In genomic region chr8:117454516-117455116, GRCm38 (mm10) we compare ENCODE assay signal across 13 mouse cellular contexts. TPM values are rescaled to one million over a fixed set of nuclear protein-coding genes. Genes with fewer than 3 reads are reported as not detected.
DNase-seq lines count a peak whose midpoint lies in the region; ATAC-seq and TF ChIP-seq lines count a peak whose summit lies in the region.
"Had no signal": no experiment of that assay in that cellular context is flagged by ENCODE, and none has a peak within 500 bp of the region (broad histone marks: within the 10 kb centered on the region; RNA-seq: fewer than 3 reads in every experiment).

No protein-coding gene starts in this region.

- no peak overlapping the region for H3ac ChIP-seq in myocyte (ENCODE audit: control insufficient read depth, insufficient read length)

- H3K9ac ChIP-seq in heart, embryonic 12.5 days, result no peak overlapping the region
- no peak overlapping the region for H3K9ac ChIP-seq in midbrain, embryonic 15.5 days
- H3K9ac ChIP-seq: lung, embryonic 14.5 days had no signal

- WGBS in heart, embryonic 12.5 days, result 89% methylated on average over 14 of the region's 14 CpGs
- WGBS in midbrain, embryonic 15.5 days, result 87% methylated on average over 14 of the region's 14 CpGs
- 93% methylated on average over 14 of the region's 14 CpGs for WGBS in midbrain, embryonic 10.5 days

- H3K27ac ChIP-seq in heart, embryonic 12.5 days (ENCODE audit: poor library complexity, severe bottlenecking), result no peak overlapping the region
- peak overlapping the region; percentile 69 for H3K27ac ChIP-seq in midbrain, embryonic 15.5 days
- H3K27ac ChIP-seq in midbrain, embryonic 10.5 days (replicated peaks), result no peak overlapping the region
- H3K27ac ChIP-seq: kidney, postnatal 0 days had no signal

- peak; percentile 91 for DNase-seq in heart, adult 11 months
- no peak for DNase-seq in midbrain, embryonic 10.5 days (ENCODE audit: low spot score)
- peak; percentile 47 for DNase-seq in adrenal gland, postnatal 10 days
- no peak for DNase-seq in thymus, postnatal 4 days
- DNase-seq in frontal cortex, postnatal 36 days (ENCODE audit: low spot score in 2 of 2), result no peak
- DNase-seq: cerebellum, adult 8-10 months; lung, embryonic 14.5 days; right cerebral cortex, postnatal 25 days; thymus, postnatal 14 days had no signal

- peaks cover 91% of the 10 kb centered on the region for H3K36me3 ChIP-seq in heart, embryonic 12.5 days
- H3K36me3 ChIP-seq in midbrain, embryonic 15.5 days (replicated peaks), result peaks cover 41% of the 10 kb centered on the region
- peaks cover 99% of the 10 kb centered on the region for H3K36me3 ChIP-seq in midbrain, embryonic 10.5 days
- peaks cover 11% of the 10 kb centered on the region for H3K36me3 ChIP-seq in myocyte (ENCODE audit: control insufficient read depth, insufficient read depth)

- H3K4me2 ChIP-seq in heart, embryonic 12.5 days, result no peak overlapping the region
- no peak overlapping the region for H3K4me2 ChIP-seq in midbrain, embryonic 15.5 days
- no peak overlapping the region for H3K4me2 ChIP-seq in myocyte (ENCODE audit: low read depth)
- H3K4me2 ChIP-seq: lung, embryonic 14.5 days had no signal

- ATAC-seq in heart, embryonic 12.5 days (ENCODE audit: insufficient number of reproducible peaks, low FRiP score), result no peak
- ATAC-seq in midbrain, embryonic 15.5 days (replicated peaks), result no peak

- H3K27me3 ChIP-seq in heart, embryonic 12.5 days (replicated peaks), result no peaks in the 10 kb centered on the region
- no peaks in the 10 kb centered on the region for H3K27me3 ChIP-seq in midbrain, embryonic 15.5 days (replicated peaks)
- no peaks in the 10 kb centered on the region for H3K27me3 ChIP-seq in midbrain, embryonic 10.5 days (ENCODE audit: low read depth, poor library complexity, severe bottlenecking)
- H3K27me3 ChIP-seq in myocyte (ENCODE audit: control insufficient read depth, insufficient read depth, insufficient read length), result no peaks in the 10 kb centered on the region

- no peaks in the 10 kb centered on the region for H3K9me3 ChIP-seq in heart, embryonic 12.5 days (replicated peaks)
- H3K9me3 ChIP-seq in midbrain, embryonic 15.5 days, result no peaks in the 10 kb centered on the region
- H3K9me3 ChIP-seq in midbrain, embryonic 10.5 days (replicated peaks), result no peaks in the 10 kb centered on the region

- H3K79me2 ChIP-seq in myocyte (ENCODE audit: control insufficient read depth, insufficient read depth), result no peaks in the 10 kb centered on the region

- peak; percentile 16 for TF ChIP-seq POLR2A in myocyte (IDR thresholded peaks at IDR 0.05; ENCODE audit: insufficient read length, low read depth)

- H3K4me3 ChIP-seq in heart, embryonic 12.5 days, result no peak overlapping the region
- H3K4me3 ChIP-seq in midbrain, embryonic 15.5 days, result no peak overlapping the region
- H3K4me3 ChIP-seq in midbrain, embryonic 10.5 days, result no peak overlapping the region
- no peak overlapping the region for H3K4me3 ChIP-seq in myocyte

- peaks cover 4% of the 10 kb centered on the region; the same call in 1 of the 2 replicates for H3K4me1 ChIP-seq in heart, embryonic 12.5 days (replicated peaks)
- H3K4me1 ChIP-seq in midbrain, embryonic 15.5 days, result peaks cover 18% of the 10 kb centered on the region
- peaks cover 9% of the 10 kb centered on the region for H3K4me1 ChIP-seq in midbrain, embryonic 10.5 days

TF ChIP-seq in myocyte, 11 proteins besides CTCF, POLR2A, EP300 and RAD21:
- no peak for TF ChIP-seq REST (IDR thresholded peaks at IDR 0.05; ENCODE audit: insufficient read depth, insufficient read length)
- peak in 2 of 3 experiments; percentile 59 to 75 for TF ChIP-seq MYOD1 (IDR thresholded peaks at IDR 0.05; ENCODE audit: control insufficient read depth in 1 of 3, insufficient read length in 2 of 3, low read depth in 2 of 3)
- TF ChIP-seq MAX (IDR thresholded peaks at IDR 0.05; ENCODE audit: low read depth), result peak; percentile 23
- peak in 2 of 3 experiments; percentile 47 to 71 for TF ChIP-seq MYOG (IDR thresholded peaks at IDR 0.05; ENCODE audit: control insufficient read depth in 1 of 3, insufficient read depth in 1 of 3, insufficient read length in 2 of 3, low read depth in 2 of 3)
- no peak for TF ChIP-seq POLR2AphosphoS2 (IDR thresholded peaks at IDR 0.05; ENCODE audit: insufficient read length, low read depth)
- no peak for TF ChIP-seq USF1 (IDR thresholded peaks at IDR 0.05; ENCODE audit: low read depth)
- no peak for TF ChIP-seq TCF12 (IDR thresholded peaks at IDR 0.05; ENCODE audit: insufficient read depth, poor library complexity, severe bottlenecking)
- TF ChIP-seq E2F4 (IDR thresholded peaks at IDR 0.05; ENCODE audit: insufficient read depth), result no peak
- TF ChIP-seq TCF3 (IDR thresholded peaks at IDR 0.05; ENCODE audit: insufficient read length, low read depth), result no peak
- no peak for TF ChIP-seq SRF (IDR thresholded peaks at IDR 0.05; ENCODE audit: control insufficient read depth, insufficient read length, low read depth)
- TF ChIP-seq CEBPB (IDR thresholded peaks at IDR 0.05; ENCODE audit: insufficient read depth, poor library complexity, severe bottlenecking), result no peak

RNA-seq across cellular contexts. Expression of gene Plcg2, which starts 43.5 kb away (rescaled TPM):
- 8.4 and 9.2 TPM in 2 replicates for polyA plus RNA-seq in heart, embryonic 12.5 days (2016; fragmentation: Nextera tagmentation; extraction: Ambion mirVana)
- 0.90 and 1.5 TPM in 2 replicates for polyA plus RNA-seq in midbrain, embryonic 15.5 days (2015; fragmentation: Nextera tagmentation; extraction: Ambion mirVana)
- 3.5 and 3.8 TPM in 2 replicates for polyA plus RNA-seq in midbrain, embryonic 10.5 days (2016; fragmentation: Nextera tagmentation; extraction: Ambion mirVana)
- total RNA-seq in adrenal gland, postnatal 10 days (2021), result 1 to 10 TPM; 4.9 to 5.1 TPM
- polyA plus RNA-seq in myocyte (2012; fragmentation: generic; extraction: Trizol), result 0.29 TPM

Comparison
In these comparisons a context has a peak if more than half of its experiments do, and no peak if none do; other contexts are left out.
1. DNase-seq: peak in heart, adult 11 months (single experiment) and adrenal gland, postnatal 10 days (single experiment); none in midbrain, embryonic 10.5 days (single experiment), thymus, postnatal 4 days (single experiment) and frontal cortex, postnatal 36 days (0 of 2).